20 mouse cellular contexts compared by ENCODE assay signal in the genomic region with DNA sequence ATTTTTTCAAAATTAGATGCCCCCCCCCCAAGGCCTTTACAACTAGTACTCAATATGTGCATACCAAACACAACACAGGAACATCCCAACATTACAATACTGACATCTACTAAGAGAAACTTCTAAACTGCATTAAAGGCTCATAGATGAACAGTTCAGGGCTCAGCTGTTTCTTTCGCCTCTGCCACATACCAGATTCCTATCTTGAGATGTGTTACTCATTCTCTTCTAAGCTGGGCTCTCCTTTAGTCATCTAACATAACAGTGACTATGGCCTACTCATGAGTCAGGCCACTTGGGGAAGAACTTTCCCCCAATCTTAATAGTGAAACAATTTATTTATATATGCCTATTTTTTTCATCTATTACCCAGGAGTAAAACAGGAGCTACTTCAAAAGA. TPM values are rescaled to one million over a fixed set of nuclear protein-coding genes. Genes with fewer than 3 reads are reported as not detected.
"Had no signal": no experiment of that assay in that cellular context is flagged by ENCODE, and none has a peak within 500 bp of the region (broad histone marks: within the 10 kb centered on the region; RNA-seq: fewer than 3 reads in every experiment).

No protein-coding gene starts in this region.

- H3K27me3 ChIP-seq: kidney, embryonic 15.5 days; limb, embryonic 13.5 days; midbrain, embryonic 15.5 days; neural tube, embryonic 13.5 days; stomach, embryonic 15.5 days had no signal

- H3K9me3 ChIP-seq: kidney, embryonic 15.5 days; limb, embryonic 13.5 days; midbrain, embryonic 15.5 days; neural tube, embryonic 13.5 days; stomach, embryonic 15.5 days had no signal

- H3K27ac ChIP-seq: kidney, embryonic 15.5 days; limb, embryonic 13.5 days; liver, embryonic 14.5 days; midbrain, embryonic 15.5 days; neural tube, embryonic 13.5 days; stomach, embryonic 15.5 days had no signal

- DNase-seq: kidney, adult 2 months; kidney, postnatal 14 days; layer of hippocampus, postnatal 36 days; lung, adult 18-20 months; right cerebral cortex, postnatal 14 days; thymus, adult 2 months; thymus, postnatal 25 days had no signal

- H3K4me3 ChIP-seq: kidney, embryonic 15.5 days; limb, embryonic 13.5 days; midbrain, embryonic 15.5 days; neural tube, embryonic 13.5 days; stomach, embryonic 15.5 days had no signal

- H3K4me1 ChIP-seq: kidney, embryonic 15.5 days; limb, embryonic 13.5 days; midbrain, embryonic 15.5 days; neural tube, embryonic 13.5 days; stomach, embryonic 15.5 days had no signal

- H3K4me2 ChIP-seq: kidney, embryonic 15.5 days; limb, embryonic 13.5 days; midbrain, embryonic 15.5 days; neural tube, embryonic 13.5 days; stomach, embryonic 15.5 days had no signal

RNA-seq across cellular contexts. Expression of a gene that starts 30.9 kb away (rescaled TPM):
- total RNA-seq: layer of hippocampus, postnatal 36 days; left cerebral cortex, postnatal 36 days; monocyte, adult 5-6 weeks had no signal
- polyA plus RNA-seq: large intestine, adult 2 months; liver, adult 2 months; midbrain, embryonic 15.5 days; spleen, adult 2 months; testis, adult 2 months; urinary bladder, adult 2 months had no signal
